Mouse (Mus musculus) MEL (cell line): ENCODE results near the gene Unc45a. TPM values are rescaled to one million over a fixed set of nuclear protein-coding genes. Genes with fewer than 3 reads are reported as not detected.

ENCODE experiments used
- DNase-seq: peaks from one replicate; pipeline ENCODE4 v3.0.0; 2011; ENCODE audit warnings: low read depth, low spot score
- H3K27ac ChIP-seq: 2 replicates; pipeline ENCODE4 v1.5.1; 2012; ENCODE audit warnings: low read depth, mild to moderate bottlenecking, control low read depth, low read length, moderate library complexity; ENCODE audit not compliant: control insufficient read depth
- H3K27me3 ChIP-seq, 2 experiments: fragments of 150-350 bp in 1 of 2; sonication (generic) in 1 of 2; 2 replicates each; pipeline ENCODE4 v1.6.1; 2012; ENCODE audit warnings: low read length in 2 of 2, mild to moderate bottlenecking in 2 of 2, improper control_type of control experiment in 1 of 2, moderate library complexity in 1 of 2; ENCODE audit not compliant: insufficient read depth in 2 of 2, control insufficient read depth in 1 of 2
- H3K36me3 ChIP-seq, 2 experiments: 2 replicates each; pipeline ENCODE4 v1.6.1; 2012 to 2014; ENCODE audit warnings: low read length in 2 of 2, improper control_type of control experiment in 1 of 2, inconsistent platforms in 1 of 2, mild to moderate bottlenecking in 1 of 2; ENCODE audit not compliant: insufficient read depth in 2 of 2, control insufficient read depth in 1 of 2
- H3K4me1 ChIP-seq, 2 experiments: fragments of 150-350 bp in 1 of 2; sonication (generic) in 1 of 2; 2 replicates each; pipeline ENCODE4 v1.6.1; 2012; ENCODE audit warnings: low read length in 2 of 2, improper control_type of control experiment in 1 of 2, mild to moderate bottlenecking in 1 of 2; ENCODE audit not compliant: insufficient read depth in 2 of 2, control insufficient read depth in 1 of 2
- H3K4me3 ChIP-seq, 2 experiments: fragments of 150-350 bp in 1 of 2; sonication (generic) in 1 of 2; 2 replicates each; pipeline ENCODE4 v1.5.1; 2012; ENCODE audit warnings: low read depth in 2 of 2, low read length in 2 of 2, mild to moderate bottlenecking in 2 of 2, moderate library complexity in 2 of 2, control low read depth in 1 of 2, improper control_type of control experiment in 1 of 2; ENCODE audit not compliant: control insufficient read depth in 1 of 2, insufficient read depth in 1 of 2
- H3K79me2 ChIP-seq: 2 replicates; pipeline ENCODE4 v1.6.1; 2012; ENCODE audit warnings: mild to moderate bottlenecking, low read length, moderate library complexity; ENCODE audit not compliant: control insufficient read depth, poor library complexity, insufficient read depth
- H3K9ac ChIP-seq: 2 replicates; pipeline ENCODE4 v1.6.1; 2012; ENCODE audit warnings: low read depth, mild to moderate bottlenecking, control low read depth, low read length, moderate library complexity; ENCODE audit not compliant: control insufficient read depth, poor library complexity, severe bottlenecking
- H3K9me3 ChIP-seq: fragments of 150-350 bp; sonication (generic); replicated peaks from 2 replicates; pipeline ENCODE4 v1.6.1; 2012; ENCODE audit warnings: mild to moderate bottlenecking, low read length, improper control_type of control experiment, moderate library complexity; ENCODE audit not compliant: insufficient read depth
- BHLHE40 ChIP-seq: IDR thresholded peaks from 2 replicates; pipeline ENCODE4 v1.6.1; 2012; ENCODE audit warnings: low read depth, mild to moderate bottlenecking, inconsistent platforms, low read length, improper control_type of control experiment, borderline replicate concordance
- CHD1 ChIP-seq: IDR thresholded peaks from 2 replicates; pipeline ENCODE4 v1.6.1; 2012; ENCODE audit warnings: low read depth, mild to moderate bottlenecking, inconsistent platforms, low read length, improper control_type of control experiment
- CHD2 ChIP-seq: IDR thresholded peaks from 2 replicates; pipeline ENCODE4 v1.6.1; 2011; ENCODE audit warnings: low read length, improper control_type of control experiment
- ELF1 ChIP-seq: IDR thresholded peaks from 2 replicates; pipeline ENCODE4 v1.6.1; 2014; ENCODE audit warnings: low read depth, mild to moderate bottlenecking, inconsistent platforms, low read length, improper control_type of control experiment, moderate library complexity
- EP300 ChIP-seq, 2 experiments: IDR thresholded peaks; 2 replicates each; pipeline ENCODE4 v1.6.1; 2011; ENCODE audit warnings: improper control_type of control experiment in 2 of 2, low read length in 2 of 2, low read depth in 1 of 2, mild to moderate bottlenecking in 1 of 2
- GABPA ChIP-seq: IDR thresholded peaks from 2 replicates; pipeline ENCODE4 v1.6.1; 2012; ENCODE audit warnings: low read depth, mild to moderate bottlenecking, inconsistent platforms, low read length, improper control_type of control experiment, moderate library complexity
- GATA1 ChIP-seq: IDR thresholded peaks from 2 replicates; pipeline ENCODE4 v1.6.1; 2011; ENCODE audit warnings: low read depth, low read length, improper control_type of control experiment
- JUND ChIP-seq: IDR thresholded peaks from 2 replicates; pipeline ENCODE4 v1.6.1; 2011; ENCODE audit warnings: low read depth, mild to moderate bottlenecking, improper control_type of control experiment, low read length
- KAT2A ChIP-seq: conservative IDR thresholded peaks from 2 replicates; pipeline ENCODE4 v1.6.1; 2012; ENCODE audit warnings: low read depth, low read length, improper control_type of control experiment, inconsistent platforms
- MXI1 ChIP-seq: IDR thresholded peaks from 2 replicates; pipeline ENCODE4 v1.6.1; 2011; ENCODE audit warnings: mild to moderate bottlenecking, low read depth, low read length, improper control_type of control experiment
- MYB ChIP-seq: IDR thresholded peaks from 2 replicates; pipeline ENCODE4 v1.6.1; 2011; ENCODE audit warnings: mild to moderate bottlenecking, low read depth, low read length, improper control_type of control experiment
- MYC ChIP-seq: IDR thresholded peaks from 2 replicates; pipeline ENCODE4 v1.6.1; 2011; ENCODE audit warnings: low read depth, mild to moderate bottlenecking, low read length, improper control_type of control experiment, moderate library complexity
- NELFE ChIP-seq: IDR thresholded peaks from 2 replicates; pipeline ENCODE4 v1.6.1; 2011; ENCODE audit warnings: low read depth, low read length, improper control_type of control experiment
- NRF1 ChIP-seq: IDR thresholded peaks from 2 replicates; pipeline ENCODE4 v1.6.1; 2014; ENCODE audit warnings: low read depth, mild to moderate bottlenecking, inconsistent platforms, low read length, improper control_type of control experiment, moderate library complexity; ENCODE audit not compliant: poor library complexity, insufficient read depth, severe bottlenecking
- POLR2A ChIP-seq, 2 experiments: IDR thresholded peaks; 2 replicates each; pipeline ENCODE4 v1.6.1; 2011 to 2012; ENCODE audit warnings: low read length in 2 of 2, mild to moderate bottlenecking in 2 of 2, control low read depth in 1 of 2, improper control_type of control experiment in 1 of 2, low read depth in 1 of 2, moderate library complexity in 1 of 2; ENCODE audit not compliant: control insufficient read depth in 1 of 2, insufficient read depth in 1 of 2, poor library complexity in 1 of 2
- POLR2AphosphoS2 ChIP-seq: IDR thresholded peaks from 2 replicates; pipeline ENCODE4 v1.6.1; 2011; ENCODE audit warnings: low read length, improper control_type of control experiment
- RAD21 ChIP-seq: IDR thresholded peaks from 2 replicates; pipeline ENCODE4 v1.6.1; 2011; ENCODE audit warnings: mild to moderate bottlenecking, low read depth, low read length, improper control_type of control experiment
- RCOR1 ChIP-seq: IDR thresholded peaks from 2 replicates; pipeline ENCODE4 v1.6.1; 2012; ENCODE audit warnings: low read depth, mild to moderate bottlenecking, inconsistent platforms, low read length, improper control_type of control experiment
- SIN3A ChIP-seq: IDR thresholded peaks from 2 replicates; pipeline ENCODE4 v1.6.1; 2012; ENCODE audit warnings: low read length, improper control_type of control experiment, inconsistent platforms
- TAL1 ChIP-seq: IDR thresholded peaks from 2 replicates; pipeline ENCODE4 v1.6.1; 2012; ENCODE audit warnings: mild to moderate bottlenecking, inconsistent platforms, low read length, moderate library complexity, mixed read lengths
- TBP ChIP-seq: IDR thresholded peaks from 2 replicates; pipeline ENCODE4 v1.8.0; 2011; ENCODE audit warnings: low read depth, low read length, improper control_type of control experiment
- TCF12 ChIP-seq: IDR thresholded peaks from 2 replicates; pipeline ENCODE4 v1.6.1; 2014; ENCODE audit warnings: low read depth, mild to moderate bottlenecking, inconsistent platforms, low read length, improper control_type of control experiment, moderate library complexity
- UBTF ChIP-seq: IDR thresholded peaks from 2 replicates; pipeline ENCODE4 v1.6.1; 2012; ENCODE audit warnings: low read depth, mild to moderate bottlenecking, inconsistent platforms, low read length, improper control_type of control experiment, moderate library complexity, borderline replicate concordance; ENCODE audit not compliant: insufficient read depth
- USF1 ChIP-seq: IDR thresholded peaks from 2 replicates; pipeline ENCODE4 v1.6.1; 2014; ENCODE audit warnings: low read depth, mild to moderate bottlenecking, inconsistent platforms, low read length, improper control_type of control experiment, moderate library complexity
- ZC3H11A ChIP-seq: IDR thresholded peaks from 2 replicates; pipeline ENCODE4 v1.6.1; 2012; ENCODE audit warnings: low read depth, mild to moderate bottlenecking, inconsistent platforms, low read length, improper control_type of control experiment
- ZKSCAN1 ChIP-seq: IDR thresholded peaks from 2 replicates; pipeline ENCODE4 v1.6.1; 2012; ENCODE audit warnings: low read depth, mild to moderate bottlenecking, inconsistent platforms, low read length, improper control_type of control experiment, moderate library complexity
- polyA plus RNA-seq, 2 experiments: library from polyadenylated mRNA; stranded (reverse) in 1 of 2; unstranded in 1 of 2; fragments of >175 nt in 1 of 2; fragments of >200 nt in 1 of 2; gene quantifications; 2 replicates each; pipeline versions ENCODE4 v1.2.1 to v1.2.4; 2012; ENCODE audit warnings: low replicate concordance in 2 of 2, low read depth in 1 of 2; ENCODE audit not compliant: insufficient read length in 2 of 2, insufficient read depth in 1 of 2, missing spikeins in 1 of 2
- total RNA-seq: library from RNA; depleted of rRNA; stranded (reverse); fragments of 300-350 nt; gene quantifications from 2 replicates; pipeline ENCODE4 v1.2.3, GENCODE M21; 2012

The Unc45a gene
- total and polyA plus RNA-seq, 3 experiments: 26.1 to 28.2 TPM; not detected in 1

DNA sequence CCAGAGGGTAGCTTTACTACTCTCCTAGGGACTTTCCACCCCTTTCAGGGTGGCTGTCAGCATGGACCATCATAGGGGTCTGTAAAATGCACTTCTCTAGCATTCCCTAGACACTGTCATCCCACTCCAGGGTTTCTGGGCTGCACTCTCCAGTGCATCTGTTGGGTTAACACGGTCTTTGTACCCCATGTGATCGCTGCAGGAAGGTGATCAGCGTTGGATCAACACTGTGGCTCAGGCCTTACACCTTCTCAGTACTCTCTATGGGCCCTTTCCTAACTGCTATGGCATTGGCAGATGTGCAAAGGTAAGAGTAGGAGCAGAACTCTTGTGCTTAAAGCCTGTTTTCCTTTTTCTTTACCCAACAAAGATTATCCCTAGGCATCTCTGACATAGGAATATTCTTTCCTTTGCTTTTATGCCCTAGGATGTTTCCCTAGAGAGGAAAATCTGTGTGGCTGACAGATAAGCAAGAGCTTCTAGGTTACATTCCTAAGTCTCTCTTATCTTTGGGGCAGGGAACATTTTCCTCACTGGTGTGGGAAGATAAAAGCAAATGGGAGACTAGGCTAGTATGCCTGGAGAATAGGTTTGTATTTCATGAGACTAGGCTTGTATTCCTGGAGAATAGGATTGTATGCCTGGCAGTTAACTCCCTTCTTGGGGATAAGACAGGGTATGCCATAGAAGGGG is 57.4 kb downstream of the Unc45a start:
- Histone ChIP-seq H3K36me3 (peaks cover 0 to 20% of the 10 kb centered on the region in 2 experiments; a peak in 2 of 4 replicates), H3K27ac (no peak overlapping the region), H3K27me3 (no peaks in the 10 kb centered on the region), H3K9ac (no peak overlapping the region), H3K4me1 (no peaks in the 10 kb centered on the region), H3K79me2 (no peaks in the 10 kb centered on the region), H3K4me3 (no peak overlapping the region), H3K9me3 (no peaks in the 10 kb centered on the region)
- TF ChIP-seq NELFE: no peak
- no peak for TF ChIP-seq RAD21
- no peak for TF ChIP-seq POLR2AphosphoS2
- TF ChIP-seq GATA1: no peak
- TF ChIP-seq BHLHE40: no peak
- no peak for TF ChIP-seq JUND
- TF ChIP-seq MYC: no peak
- no peak for TF ChIP-seq TBP
- no peak for TF ChIP-seq USF1
- TF ChIP-seq MXI1: no peak
- TF ChIP-seq GABPA: no peak
- no peak for TF ChIP-seq TAL1
- TF ChIP-seq NRF1: no peak
- no peak for TF ChIP-seq TCF12
- no peak for TF ChIP-seq ELF1
- no peak for TF ChIP-seq KAT2A
- no peak for TF ChIP-seq ZC3H11A
- no peak for TF ChIP-seq POLR2A (IDR thresholded peaks at IDR 0.05; ENCODE audit: control insufficient read depth in 1 of 2, insufficient read depth in 1 of 2, low read depth in 1 of 2, low read length in 2 of 2, poor library complexity in 1 of 2)
- no peak for TF ChIP-seq UBTF
- no peak for TF ChIP-seq ZKSCAN1
- DNase-seq: no peak

DNA sequence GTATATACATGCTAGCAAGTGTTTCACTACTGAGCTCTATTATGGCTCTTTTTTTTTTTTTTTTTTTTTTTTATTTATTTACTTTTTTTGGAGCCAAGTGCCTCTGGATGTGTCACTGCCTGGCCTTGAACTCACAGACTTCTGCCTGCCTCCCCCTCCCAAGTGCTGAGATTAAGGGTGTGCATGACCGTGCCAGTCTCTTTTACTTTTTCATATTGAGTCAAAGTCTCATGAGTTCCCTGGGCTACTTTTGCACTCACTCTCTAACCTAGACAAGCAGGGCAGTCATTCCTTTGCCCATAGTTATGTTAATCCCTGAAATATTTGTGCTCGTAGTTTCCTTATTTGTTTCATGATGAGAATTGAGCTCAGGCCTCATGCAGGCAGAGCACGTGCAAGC is 59.2 kb downstream of the Unc45a start:
- H3K9ac ChIP-seq: no peak overlapping the region
- DNase-seq: no peak
- no peak overlapping the region for H3K4me3 ChIP-seq
- no peak overlapping the region for H3K27ac ChIP-seq
- TF ChIP-seq CHD2 (no peak), POLR2A (IDR thresholded peaks at IDR 0.05; ENCODE audit: control insufficient read depth in 1 of 2, insufficient read depth in 1 of 2, low read depth in 1 of 2, low read length in 2 of 2, poor library complexity in 1 of 2) (no peak), CHD1 (no peak), MYC (no peak), USF1 (no peak), EP300 (IDR thresholded peaks at IDR 0.05; ENCODE audit: low read depth in 1 of 2, low read length in 2 of 2) (no peak), GATA1 (no peak), RCOR1 (no peak), MYB (no peak), NELFE (no peak), SIN3A (no peak), ZC3H11A (no peak), ZKSCAN1 (no peak), RAD21 (no peak)
- no peaks in the 10 kb centered on the region for H3K4me1 ChIP-seq
- no peaks in the 10 kb centered on the region for H3K79me2 ChIP-seq
- no peaks in the 10 kb centered on the region for H3K9me3 ChIP-seq
- no peaks in the 10 kb centered on the region for H3K27me3 ChIP-seq
- peaks cover 0 to 22% of the 10 kb centered on the region in 2 experiments; a peak in 2 of 4 replicates for H3K36me3 ChIP-seq
